Mouse (Mus musculus): ENCODE measurements at regions not wholly inside any gene's neighbourhood (a gene's known extent, or its start where the extent isn't known, plus 50 kb on each side); places are given as distances from the start of the nearest gene placed in this dataset.

DNA sequence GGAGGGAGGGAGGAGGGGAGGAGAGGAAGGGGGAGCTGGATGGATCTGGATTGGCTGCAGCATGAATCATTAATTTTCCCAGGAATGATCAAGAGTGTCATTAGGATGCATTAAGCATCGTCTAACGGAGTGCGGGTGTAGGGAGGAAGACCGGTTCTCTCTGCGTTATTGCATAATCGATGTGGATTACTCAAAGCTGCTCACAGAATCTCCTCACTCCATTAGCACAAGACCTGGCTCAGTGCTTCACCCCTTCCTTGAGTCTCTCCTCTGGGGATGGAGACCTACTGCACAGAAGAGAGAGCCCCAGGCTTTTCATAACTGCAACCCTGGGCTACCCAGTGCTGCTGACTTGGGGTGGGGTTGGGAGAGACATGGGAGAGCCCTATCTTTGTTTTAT, 300.7 kb downstream of the Gm45692 start:
- TF ChIP-seq CTCF (IDR thresholded peaks at IDR 0.05; ENCODE audit: low read depth, low read length): no peak
- no peak for TF ChIP-seq POLR2A (IDR thresholded peaks at IDR 0.05; ENCODE audit: borderline replicate concordance, low read depth, low read length)
